Mouse (Mus musculus) erythroblast, embryonic 14.5 days (primary cell): ENCODE measurements around the gene Coro6.

Source experiments
- GATA1 ChIP-seq: IDR thresholded peaks from 2 replicates; pipeline ENCODE4 v1.6.1; 2012; ENCODE audit warnings: low read length, inconsistent platforms, mixed read lengths
- TAL1 ChIP-seq: IDR thresholded peaks from 3 replicates; pipeline ENCODE4 v1.6.1; 2012; ENCODE audit warnings: low read length, inconsistent platforms, mixed read lengths

DNA sequence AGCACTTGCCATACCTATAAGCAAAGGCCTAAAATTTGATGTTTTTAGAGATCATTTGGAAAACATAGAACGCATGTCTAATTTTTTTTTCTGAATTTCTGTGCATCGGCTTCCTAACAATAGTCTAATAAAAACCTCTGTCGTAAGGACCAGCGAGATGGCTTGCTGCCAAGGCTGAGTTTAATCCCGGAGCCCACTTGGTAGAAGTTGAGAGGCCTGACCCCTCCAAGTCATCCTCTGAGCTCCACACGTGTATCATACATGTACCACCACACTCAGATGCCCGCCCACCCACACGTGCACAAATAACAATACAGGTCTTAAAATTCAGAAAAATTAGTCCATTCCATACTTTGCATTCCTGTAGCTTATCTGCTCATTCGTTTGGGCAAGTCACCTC, 22.1 kb upstream of the Coro6 start:
- TF ChIP-seq GATA1 (no peak), TAL1 (no peak)
